Mouse (Mus musculus) cerebellum, adult 2 months (tissue): ENCODE measurements around the gene Dazap1.

Experiments used
- CTCF ChIP-seq: fragments of 200-500 bp; IDR thresholded peaks from 2 replicates; pipeline ENCODE4 v1.5.1; 2011; ENCODE audit warnings: low read depth, mild to moderate bottlenecking, control low read depth, low read length, moderate library complexity, borderline replicate concordance; ENCODE audit not compliant: insufficient read depth
- POLR2A ChIP-seq: fragments of 200-500 bp; IDR thresholded peaks from 2 replicates; pipeline ENCODE4 v1.6.1; 2011; ENCODE audit warnings: low read length, control low read depth, borderline replicate concordance; ENCODE audit not compliant: insufficient read depth

DNA sequence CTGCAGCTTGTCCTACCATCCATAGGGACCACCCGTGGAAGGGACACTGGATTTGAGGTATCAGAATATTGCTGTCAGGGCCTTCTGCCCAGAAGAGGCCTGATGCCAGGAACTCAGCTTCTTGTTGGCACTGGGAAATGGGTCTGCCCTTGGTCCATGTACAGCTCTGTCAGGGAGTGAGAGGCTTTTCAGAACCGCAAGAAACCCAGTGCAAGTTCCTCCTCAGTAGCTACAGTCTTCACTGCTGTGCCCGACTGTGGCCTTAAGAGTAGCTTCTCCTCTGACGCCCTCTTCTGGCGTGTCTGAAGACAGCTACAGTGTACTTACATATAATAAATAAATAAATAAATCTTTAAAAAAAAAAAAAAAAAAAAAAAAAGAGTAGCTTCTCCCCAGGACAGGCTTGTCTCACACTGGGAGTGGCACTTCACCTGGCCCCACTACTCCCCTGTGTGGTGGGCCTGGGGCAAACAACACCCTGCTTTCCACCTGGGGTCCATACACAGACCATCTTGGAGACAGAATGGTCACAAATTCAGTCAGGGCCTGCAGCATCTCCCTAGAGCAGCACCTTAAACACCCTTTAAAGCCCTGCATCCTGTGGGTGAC, 16.4 kb upstream of the Dazap1 start:
- TF ChIP-seq CTCF: peak; percentile 46; the same call in 1 of the 2 replicates
- TF ChIP-seq POLR2A: no peak
